Mouse (Mus musculus): ENCODE measurements around the gene Gse1.

Gse1 gene

DNA sequence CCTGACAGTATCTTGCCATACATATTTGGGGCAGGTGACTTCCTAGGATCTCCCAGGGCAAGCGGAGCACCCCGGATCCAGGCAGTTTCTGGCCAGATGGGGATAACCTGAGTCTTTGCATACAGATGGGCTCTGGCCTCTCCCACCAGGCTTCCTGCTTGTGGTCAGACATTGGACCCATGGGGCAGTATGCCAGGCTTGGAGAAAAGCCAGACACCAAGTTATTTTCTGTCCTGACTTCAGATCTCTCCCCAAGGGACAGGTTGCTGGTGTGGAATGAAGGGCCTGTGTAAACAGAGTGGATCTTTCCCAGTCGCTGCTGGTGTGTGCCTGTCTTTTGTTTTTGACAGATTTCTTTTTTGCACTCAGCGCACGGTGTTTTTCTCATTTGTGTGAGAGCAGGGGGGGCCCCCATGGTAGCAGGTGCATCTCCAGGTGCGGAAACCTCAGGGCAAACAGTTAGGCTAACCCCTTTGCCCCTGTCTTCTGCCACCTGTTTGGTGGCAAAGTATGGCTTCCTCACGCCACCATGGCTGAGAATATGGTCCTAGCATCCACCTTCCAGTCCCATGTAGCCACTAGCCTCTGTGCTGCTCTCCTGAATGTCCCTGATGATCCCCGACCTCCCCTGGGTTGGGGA lies 315.3 kb downstream of the Gse1 start:
- DNase-seq (ENCODE audit: low read depth in 1 of 2, low spot score in 2 of 2) = no peak

DNA sequence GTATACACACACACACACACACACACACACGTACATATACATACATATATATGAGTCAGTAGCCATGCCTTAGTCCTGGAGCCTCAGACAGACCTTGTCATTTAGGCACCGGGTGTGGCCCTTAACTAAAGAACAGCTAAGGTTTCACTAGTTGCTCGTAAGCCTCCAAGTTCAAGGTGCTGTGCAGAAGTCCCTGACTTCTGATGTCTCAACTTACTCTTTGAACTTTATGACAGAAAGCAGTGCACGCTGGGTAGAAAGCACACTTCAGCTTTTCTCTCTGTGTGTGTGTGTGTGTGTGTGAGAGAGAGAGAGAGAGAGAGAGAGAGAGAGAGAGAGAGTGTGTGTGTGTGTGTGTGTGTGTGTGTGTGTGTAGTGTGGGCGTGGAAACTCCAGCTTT lies 315.9 kb downstream of the Gse1 start:
- no peak for DNase-seq (ENCODE audit: low read depth in 1 of 2, low spot score in 2 of 2)

DNA sequence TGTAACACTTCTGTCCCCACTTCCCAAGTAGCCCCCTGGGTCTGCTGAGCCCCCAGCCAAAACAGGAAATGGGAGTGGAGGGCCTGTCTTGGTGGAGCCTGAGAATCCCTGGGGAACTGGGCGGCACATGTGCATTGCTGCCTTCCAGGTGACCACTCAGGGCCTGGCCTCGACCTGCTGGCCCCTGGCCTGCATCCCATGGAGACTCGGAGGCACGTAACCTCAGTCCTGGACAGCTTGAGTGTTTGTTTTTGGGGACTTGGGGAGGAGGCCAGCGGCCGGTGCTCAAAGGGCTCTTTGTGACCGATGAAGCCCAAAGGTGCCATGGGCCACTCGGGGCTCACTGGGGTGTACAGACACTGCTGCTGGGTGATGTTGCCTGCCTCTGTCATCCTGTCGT lies 319.3 kb downstream of the Gse1 start:
- no peak for DNase-seq (ENCODE audit: low read depth in 1 of 2, low spot score in 2 of 2)

DNA sequence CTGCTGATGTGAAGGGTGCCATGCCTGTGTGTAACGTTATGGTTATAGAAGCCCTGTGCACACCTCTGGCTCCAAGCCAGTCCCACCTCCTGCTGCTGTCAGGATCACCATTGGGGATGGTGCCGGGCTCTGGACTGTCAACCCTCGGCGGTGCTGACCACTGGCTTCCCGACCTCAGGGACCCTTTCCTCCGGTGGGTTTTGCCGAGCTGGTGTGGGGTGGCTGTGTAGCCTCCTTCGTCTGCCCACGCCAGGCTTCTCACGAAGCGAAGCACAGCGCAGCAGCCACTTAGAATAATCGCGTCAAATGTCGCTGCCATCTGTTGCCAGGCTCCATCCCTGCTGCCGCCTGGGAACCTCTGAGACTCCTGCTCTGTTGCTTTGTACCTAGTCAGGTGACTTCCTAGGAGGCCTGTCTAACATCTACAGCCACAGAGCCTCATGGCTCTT lies 320.1 kb downstream of the Gse1 start:
- DNase-seq (ENCODE audit: low read depth in 1 of 2, low spot score in 2 of 2) = no peak

DNA sequence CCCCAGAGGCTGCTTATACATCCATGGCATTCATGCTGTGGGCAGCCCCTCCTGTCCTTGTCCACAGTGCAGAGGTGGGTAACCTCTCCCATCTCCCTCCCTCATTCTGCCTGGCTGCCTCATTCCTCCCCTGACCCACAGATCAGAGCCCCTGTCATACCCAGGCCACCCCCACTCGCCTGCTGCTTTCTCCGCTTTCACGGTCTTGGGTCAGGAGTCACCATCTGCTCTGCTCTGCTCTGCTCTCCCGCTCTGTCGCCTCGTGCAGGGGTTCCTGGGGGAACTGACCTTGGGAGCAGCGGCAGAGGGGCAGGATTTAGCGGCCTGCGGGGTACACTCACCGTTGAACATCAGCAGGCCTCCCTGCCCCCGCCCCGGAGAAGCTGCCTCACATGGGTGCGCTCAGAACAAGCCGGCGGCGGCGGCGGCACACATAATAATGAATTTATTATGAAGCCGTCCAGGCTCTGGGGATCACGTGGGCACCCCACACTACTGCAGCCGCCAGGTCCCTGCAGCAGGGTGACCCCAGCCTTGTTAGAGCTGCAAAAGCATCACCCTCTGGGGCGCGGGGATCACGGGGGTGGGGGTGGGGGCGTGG lies 321.2 kb downstream of the Gse1 start:
- DNase-seq (ENCODE audit: low read depth in 1 of 2, low spot score in 2 of 2) = no peak

DNA sequence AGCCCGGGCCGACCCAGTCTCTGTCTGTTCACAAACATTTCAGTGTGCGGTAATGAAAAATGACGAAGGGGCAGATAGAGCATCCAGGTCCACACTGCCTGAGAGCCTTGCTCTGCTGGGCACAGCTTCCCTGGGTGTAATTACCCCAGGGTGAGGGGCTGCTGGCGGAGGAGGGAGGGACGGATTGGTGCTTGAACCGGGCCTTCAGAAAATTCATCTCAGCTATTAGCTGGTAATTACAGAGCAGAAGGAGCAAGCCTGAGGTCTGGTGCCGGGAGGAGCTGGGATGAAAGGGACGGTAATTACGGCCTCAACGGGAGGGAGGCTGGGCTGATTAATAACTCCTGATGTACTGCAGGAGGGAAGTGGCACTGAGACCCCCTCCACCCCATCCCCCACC lies 321.7 kb downstream of the Gse1 start:
- DNase-seq (ENCODE audit: low read depth in 1 of 2, low spot score in 2 of 2) = no peak

DNA sequence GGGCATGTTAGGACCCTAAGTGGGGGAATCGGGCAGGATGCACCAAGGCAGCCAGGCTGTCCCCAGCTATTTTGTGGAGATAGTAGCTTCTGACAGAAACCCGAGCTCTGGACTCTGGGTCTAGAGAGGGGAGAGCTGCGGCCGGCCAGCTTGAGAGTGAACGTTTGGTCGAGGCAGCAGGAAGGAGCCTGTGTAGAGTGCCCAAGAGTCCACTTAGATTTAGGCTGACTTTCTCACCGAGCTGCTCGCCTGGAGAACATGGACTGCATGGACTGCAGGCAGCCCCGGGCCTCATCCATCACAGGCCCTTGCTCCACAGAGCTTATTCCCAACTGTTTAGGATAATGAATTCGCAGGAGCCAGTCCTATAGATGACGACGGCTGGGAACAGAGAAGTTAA lies 322.2 kb downstream of the Gse1 start:
- DNase-seq (ENCODE audit: low read depth in 1 of 2, low spot score in 2 of 2) = no peak

DNA sequence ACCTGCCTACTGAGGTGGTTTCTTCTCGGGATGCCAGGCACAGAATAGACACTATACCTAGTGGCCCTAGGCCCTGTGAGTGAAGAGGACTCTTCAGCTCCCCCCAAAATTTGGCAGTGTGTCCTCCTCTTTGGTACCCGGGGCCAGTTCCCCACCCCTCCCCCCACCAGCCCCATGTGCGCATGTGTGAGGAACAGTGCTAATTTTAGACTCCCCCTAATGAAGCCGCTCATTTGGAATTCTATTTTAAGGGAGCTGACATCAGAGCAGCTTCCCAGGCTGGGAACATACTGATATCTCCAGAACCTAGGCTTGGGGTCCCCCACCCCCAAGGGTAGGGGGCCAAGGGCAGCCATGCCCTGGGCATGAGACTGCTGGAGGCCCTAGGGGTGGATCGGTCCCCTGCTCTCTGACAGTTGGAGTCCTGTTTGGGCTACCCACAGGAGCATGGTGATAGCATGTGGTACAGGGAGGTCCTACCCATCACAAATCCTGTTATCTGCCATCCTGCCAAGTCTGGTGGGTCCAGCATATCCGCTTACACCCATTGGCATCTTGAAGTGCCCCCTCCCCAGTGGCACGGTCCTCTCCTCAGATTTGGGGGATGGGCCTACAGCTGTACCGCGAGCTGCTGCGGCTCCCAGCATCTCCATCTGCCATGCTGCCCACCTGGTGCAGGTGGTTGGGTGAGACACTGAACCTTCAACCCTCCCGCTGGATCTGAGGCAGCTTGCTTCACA lies 322.9 kb downstream of the Gse1 start:
- no peak for DNase-seq (ENCODE audit: low read depth in 1 of 2, low spot score in 2 of 2)

DNA sequence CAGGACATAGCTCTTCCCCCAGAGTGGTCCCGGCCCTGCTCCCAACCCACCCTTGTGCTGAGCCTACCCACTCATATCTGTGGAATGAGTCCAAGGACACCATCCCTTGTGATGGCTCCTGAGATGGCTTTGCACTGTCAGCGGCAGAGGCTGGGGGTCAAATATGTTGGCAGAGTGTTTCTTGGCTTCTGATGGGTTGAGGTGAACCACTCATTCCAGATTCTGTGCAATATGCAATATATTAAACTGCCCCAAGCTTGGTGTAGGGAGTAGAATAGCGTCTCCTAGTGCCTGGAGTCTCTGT lies 323.4 kb downstream of the Gse1 start:
- DNase-seq (ENCODE audit: low read depth in 1 of 2, low spot score in 2 of 2) = no peak

DNA sequence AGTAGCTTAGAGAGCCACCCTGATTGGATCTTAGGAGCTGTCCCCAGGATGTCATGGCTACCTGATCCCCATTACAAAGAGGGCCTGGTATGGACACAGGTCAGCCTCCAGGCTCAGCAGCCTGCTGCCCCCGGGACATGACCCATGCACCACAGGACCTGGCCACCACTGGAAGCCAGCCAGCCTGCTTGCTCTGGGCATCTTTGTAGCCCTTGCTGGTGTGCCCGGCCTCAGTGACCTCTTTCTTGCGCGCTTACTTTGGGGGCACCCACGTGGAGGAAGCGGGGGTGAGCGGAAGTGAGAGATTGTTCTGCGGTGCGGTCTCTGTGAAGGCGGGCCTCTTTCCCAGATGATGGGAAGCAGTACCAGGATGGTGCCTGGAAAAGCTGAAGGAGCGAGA lies 324.3 kb downstream of the Gse1 start:
- DNase-seq (ENCODE audit: low read depth in 1 of 2, low spot score in 2 of 2) = no peak

DNA sequence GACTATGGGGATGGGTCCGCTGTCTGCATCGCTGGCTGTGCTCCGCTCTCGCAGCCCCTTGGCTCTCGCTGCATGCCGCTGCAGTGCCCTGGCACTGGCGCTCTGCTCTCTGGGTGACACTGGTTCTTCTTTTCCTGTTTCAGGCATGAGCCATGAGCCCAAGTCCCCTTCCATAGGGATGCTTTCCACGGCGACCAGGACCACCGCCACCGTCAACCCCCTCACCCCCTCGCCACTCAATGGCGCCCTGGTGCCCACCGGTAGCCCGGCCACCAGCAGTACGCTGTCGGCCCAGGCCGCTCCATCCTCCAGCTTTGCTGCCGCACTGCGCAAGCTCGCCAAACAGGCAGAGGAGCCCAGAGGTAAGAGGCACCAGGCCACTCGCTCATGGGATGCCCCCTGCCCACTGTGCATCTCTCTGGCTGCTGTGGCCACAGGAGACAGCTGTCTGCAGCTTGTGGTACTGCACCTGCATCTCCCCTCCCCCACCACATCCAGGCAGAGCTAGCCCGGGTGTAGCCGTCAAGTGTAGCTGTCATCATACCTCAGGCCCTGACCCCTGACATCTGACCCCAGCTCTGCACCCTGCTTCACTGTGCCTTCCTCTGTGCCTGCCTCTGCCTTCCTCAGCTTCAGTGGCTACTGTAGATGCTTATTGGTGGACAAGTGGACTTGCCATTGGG lies 325.3 kb downstream of the Gse1 start:
- no peak for DNase-seq (ENCODE audit: low read depth in 1 of 2, low spot score in 2 of 2)

DNA sequence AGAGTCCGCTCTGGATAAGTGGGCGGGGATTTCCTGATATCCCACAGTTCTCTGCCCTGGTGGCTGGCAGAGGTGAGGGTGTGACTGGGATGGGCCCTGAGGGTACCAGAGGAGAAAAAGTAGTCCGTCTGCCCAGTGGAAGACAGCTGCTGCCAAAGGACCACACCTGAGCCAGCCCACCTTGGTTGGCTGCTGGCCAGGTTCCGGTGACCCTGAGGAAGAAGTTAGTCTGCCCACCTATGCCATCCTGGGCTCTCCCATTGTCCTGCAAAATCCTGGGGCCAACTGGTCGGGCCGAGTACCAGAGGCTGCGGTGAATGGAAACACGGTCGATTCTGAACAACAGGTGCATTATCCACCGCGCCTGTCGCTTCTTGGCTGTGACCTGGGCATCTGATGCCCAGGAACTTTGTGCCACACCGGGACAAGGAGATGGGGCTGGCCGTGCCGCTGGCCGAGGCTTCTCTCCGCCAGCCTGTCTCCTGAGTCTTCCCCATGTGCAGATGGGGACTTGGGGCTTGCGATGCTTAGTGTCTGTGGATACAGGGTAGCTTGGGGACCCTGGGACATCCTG lies 326.3 kb downstream of the Gse1 start:
- no peak for DNase-seq (ENCODE audit: low read depth in 1 of 2, low spot score in 2 of 2)

DNA sequence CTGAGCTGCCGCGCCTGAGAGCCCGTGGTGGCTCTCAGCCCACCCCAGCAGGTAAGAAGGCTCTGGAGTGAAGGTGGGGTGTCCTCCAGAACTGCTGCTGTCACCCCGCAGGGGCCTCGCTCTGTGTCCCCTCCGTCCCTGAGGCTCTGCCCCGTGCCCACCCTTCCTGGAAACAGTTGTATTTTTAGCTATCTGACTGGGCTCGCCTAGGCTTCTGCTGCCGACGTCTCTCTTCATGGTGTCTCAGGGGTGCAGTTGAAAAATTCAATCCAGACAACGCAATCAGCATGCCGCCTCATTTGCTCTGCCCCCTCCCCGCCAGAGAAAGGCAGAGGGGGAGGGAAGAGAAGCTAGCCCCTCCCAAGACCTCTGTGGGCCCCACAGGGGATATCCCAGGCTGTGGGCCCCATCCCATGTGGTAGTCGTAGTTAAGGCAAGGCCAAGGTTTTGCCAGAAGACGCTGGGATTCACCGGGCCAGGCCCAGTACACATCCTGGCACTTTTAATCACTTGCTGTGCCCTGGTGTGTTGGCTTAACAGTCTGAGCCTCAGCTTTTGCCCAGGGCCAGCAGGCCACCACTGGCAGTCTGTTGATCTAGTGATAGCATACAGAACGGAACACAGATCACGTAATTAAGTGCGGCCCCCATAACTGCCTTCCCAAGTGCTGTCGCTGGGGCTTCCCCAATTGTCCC lies 328.1 kb downstream of the Gse1 start:
- DNase-seq (ENCODE audit: low read depth in 1 of 2, low spot score in 2 of 2) = no peak

DNA sequence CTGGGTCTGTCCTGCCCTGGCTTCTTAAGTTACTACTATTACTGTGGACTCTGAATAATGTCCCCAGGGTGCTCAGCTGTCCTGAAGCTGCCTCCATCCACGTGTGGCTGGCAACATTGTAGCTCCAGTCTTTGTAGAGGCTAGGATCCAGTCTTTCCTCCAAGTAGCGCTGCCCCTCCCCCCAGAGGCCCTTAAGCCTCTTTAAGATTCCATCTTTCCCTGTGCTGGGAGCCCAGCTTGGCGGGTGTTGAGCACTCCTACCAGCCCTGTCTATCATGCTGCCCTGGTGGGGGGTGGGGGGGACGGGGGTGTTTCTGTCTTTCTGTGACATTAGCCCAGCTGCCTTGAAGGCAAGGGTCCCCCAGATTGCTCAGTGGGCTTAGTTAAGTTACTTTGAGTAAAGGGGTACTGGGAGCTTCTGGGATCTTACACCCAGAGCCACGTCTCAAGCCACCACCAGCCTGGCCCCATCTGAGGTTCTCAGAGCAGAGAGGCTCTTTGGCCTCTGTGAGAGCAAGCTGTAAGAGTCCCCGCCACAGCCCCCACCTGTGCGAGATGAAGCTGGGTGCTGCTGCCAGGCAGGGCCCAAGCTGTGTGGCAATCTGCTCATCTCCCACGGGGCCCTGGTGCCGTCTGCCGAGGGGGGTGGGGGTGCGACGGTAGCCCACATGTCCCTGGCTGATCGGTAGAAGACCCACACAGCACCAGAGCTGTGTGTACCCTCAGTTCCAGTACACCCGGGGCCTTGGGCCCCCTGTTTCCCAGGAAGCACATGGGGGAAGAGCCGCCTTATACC lies 329.1 kb downstream of the Gse1 start:
- no peak for DNase-seq (ENCODE audit: low read depth in 1 of 2, low spot score in 2 of 2)

DNA sequence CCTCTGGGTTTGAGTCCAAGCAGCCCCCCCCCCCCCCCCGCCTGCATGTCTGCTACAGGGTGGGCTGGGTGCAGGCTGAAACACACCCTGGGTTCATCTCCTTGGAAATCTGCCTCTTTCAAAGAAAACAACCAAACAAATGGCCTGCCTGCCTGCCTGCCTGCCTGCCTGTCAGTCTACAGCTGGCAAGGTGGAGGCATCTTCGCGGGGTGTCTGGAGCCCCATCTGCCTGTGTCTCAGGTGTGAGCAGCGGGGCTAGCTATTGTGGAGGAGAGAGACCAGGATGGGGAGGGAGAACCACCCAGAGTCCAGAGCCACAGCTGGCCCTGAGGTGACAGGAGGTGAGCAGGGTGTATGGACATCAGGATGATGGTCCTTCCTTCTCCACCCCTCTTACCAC lies 329.9 kb downstream of the Gse1 start:
- no peak for DNase-seq (ENCODE audit: low read depth in 1 of 2, low spot score in 2 of 2)

DNA sequence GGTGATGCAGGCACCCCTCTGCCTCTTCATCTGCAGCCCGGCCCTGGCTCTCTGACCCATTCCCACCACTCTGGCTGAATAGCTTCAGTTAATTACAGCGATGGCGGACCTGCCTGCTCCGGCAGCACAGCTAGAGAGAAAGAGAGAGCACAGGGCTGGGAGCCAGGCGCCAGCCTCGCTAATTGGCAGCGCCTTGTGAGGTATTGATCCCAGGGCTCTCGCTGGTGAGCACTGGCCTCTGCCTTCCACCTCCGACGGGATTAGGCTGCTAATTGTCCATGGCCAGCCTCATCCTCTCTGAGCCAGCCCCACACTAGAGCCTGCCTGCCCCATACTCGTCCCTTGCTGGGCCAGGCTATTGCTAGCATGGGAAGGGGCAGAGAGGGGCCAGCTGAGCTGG lies 331.4 kb downstream of the Gse1 start:
- no peak for DNase-seq (ENCODE audit: low read depth in 1 of 2, low spot score in 2 of 2)

DNA sequence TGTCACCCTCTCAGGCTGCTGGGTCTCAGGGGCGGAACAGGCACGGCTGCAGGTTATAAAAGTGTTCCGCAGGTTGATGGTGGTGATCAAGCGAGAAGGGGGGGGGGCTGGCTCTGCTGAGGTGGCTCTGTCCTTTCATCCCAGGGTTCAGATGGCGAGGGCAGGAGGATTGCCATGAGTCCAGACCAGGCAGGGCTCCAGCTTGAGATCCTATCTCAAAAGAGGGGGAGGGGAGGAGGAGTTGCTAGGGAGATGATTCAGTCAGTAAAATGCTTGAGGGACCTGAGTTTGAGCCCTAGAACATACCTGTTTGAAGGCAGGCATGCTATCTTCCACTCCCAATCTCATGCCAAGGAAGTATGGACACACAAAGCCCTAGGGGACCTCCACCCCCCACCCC lies 332.3 kb downstream of the Gse1 start:
- DNase-seq (ENCODE audit: low read depth in 1 of 2, low spot score in 2 of 2) = no peak

DNA sequence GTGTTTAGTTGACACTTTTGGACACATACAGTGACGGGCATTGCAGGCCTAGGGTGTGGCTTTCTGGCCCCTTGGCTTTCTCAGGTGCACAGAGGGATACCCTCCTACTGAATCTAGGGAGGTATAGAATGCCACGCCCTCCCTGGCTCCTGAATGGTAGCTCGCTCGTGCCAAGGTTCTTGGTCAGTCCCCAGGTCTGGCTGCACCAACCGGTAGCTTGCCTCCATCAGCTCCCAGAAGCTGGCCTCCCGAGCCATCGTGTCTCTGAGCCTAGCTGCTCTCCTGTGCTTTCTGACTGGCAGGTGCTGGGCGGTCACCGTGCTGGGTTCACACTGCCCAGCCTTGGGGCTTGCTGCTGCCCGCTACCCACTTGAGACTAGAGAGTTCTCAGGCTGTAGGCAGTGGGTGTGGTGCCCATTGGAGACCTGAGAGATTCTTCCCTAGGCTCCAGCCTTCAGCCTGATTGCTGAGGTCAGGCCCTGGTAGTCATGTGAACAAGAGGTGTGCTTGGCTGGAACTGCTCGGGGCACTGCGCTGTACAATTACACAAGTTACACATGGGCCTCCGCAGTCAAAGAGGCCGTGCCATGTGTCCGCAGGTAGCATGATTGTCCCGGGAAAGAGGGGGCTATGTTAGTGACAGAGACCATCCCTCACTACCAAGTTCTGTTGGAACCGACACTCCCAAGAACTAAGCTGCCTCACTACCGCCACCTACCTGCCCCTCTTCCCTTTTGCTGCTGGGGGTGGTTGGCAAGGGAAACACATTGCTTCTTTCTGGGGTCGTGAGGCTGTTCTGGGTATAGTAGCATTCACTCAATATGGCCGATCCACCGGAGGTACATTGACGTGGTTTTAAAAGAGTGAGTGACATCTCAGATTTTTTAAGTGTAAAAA lies 333.5 kb downstream of the Gse1 start:
- DNase-seq (ENCODE audit: low read depth in 1 of 2, low spot score in 2 of 2) = no peak

DNA sequence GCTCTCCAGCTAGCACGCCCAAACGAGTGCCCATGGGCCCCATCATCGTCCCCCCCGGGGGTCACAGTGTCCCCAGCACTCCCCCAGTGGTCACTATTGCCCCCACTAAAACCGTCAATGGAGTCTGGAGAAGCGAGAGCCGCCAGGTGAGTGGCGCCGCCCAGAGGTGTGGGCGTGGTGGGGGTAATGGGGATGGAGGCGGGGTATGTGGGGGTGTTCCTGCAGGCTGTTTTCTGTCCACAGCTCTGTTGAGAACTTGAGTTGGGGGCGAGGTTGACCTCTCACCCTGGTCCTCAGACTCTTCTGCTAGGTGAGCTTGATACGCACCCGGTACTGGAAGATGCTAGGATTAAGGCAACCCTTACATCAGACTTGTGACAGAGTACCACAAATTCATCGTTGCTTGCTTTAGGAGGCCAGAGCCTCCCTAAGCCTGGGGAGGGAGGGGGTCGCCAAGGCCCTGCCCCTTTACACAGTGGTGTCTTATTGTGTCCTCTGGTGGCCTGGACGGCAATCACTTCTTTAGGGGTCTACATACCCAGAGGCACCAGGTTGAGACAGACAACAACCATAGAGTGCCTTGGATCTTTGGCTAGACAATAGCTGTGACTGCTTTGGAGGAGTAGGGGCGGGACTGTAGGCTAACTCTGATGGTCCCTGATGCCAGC lies 334.6 kb downstream of the Gse1 start:
- no peak for DNase-seq (ENCODE audit: low read depth in 1 of 2, low spot score in 2 of 2)
